ENCODE assay signal across 11 mouse cellular contexts in the genomic region with DNA sequence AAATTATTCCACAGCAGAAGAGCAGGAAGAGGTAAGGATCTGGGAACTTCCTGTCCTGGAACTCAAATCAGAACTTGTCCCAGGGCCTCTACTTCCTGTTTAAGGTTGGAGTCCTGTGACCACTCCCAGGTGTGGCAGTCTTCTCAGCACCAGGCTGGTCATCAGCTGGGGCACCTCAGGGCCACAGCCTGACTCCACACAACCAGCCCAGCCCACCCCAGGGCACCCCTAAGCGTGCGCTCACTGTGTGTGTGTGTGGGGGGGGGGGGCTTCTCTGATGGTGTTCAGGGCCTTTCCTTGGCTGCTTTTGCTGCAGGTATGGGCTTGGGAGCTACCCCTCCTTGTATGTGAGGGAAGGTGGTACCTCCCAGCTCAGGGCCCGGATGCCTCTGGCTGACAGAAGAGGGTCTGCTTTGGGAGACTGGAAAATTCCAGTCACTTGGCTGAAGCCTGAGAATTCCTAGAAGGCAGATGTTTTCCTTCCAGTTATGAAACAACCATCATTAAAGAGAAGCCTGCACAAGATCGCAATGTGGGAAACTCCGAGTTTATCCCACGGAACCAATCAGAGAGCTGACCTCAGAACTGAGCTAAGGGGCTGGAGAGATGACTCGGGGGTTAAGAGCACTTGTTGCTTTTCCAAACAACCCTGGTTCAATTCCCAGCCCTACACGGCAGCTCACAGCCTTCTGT. TPM values are rescaled to one million over a fixed set of nuclear protein-coding genes. Genes with fewer than 3 reads are reported as not detected.
DNase-seq lines count a peak whose midpoint lies in the region; ATAC-seq and TF ChIP-seq lines count a peak whose summit lies in the region.
"Had no signal": no experiment of that assay in that cellular context is flagged by ENCODE, and none has a peak within 500 bp of the region (broad histone marks: within the 10 kb centered on the region; RNA-seq: fewer than 3 reads in every experiment).

No protein-coding gene starts in this region.

- TF ChIP-seq CTCF in lung, adult 2 months (IDR thresholded peaks at IDR 0.05; ENCODE audit: insufficient read depth, low read length) = no peak

- no peak overlapping the region for H3K9ac ChIP-seq in liver, embryonic 15.5 days
- H3K9ac ChIP-seq in hindbrain, embryonic 11.5 days (ENCODE audit: low read depth, low read length) = no peak overlapping the region

- H3K27me3 ChIP-seq in liver, embryonic 15.5 days = no peaks in the 10 kb centered on the region
- H3K27me3 ChIP-seq in hindbrain, embryonic 11.5 days (ENCODE audit: control insufficient read depth, insufficient read depth, low read length) = no peaks in the 10 kb centered on the region

- no peak for ATAC-seq in liver, embryonic 15.5 days (ENCODE audit: insufficient read depth)
- no peak for ATAC-seq in hindbrain, embryonic 11.5 days (ENCODE audit: low FRiP score)
- ATAC-seq: CD4-positive, CD25-positive, alpha-beta regulatory T cell, adult 4 months had no signal

- no peak overlapping the region for H3K4me3 ChIP-seq in lung, adult 2 months (replicated peaks; ENCODE audit: extremely low read depth, low read depth, low read length)
- H3K4me3 ChIP-seq in liver, embryonic 15.5 days (replicated peaks) = no peak overlapping the region
- H3K4me3 ChIP-seq in hindbrain, embryonic 11.5 days (ENCODE audit: low read depth, low read length) = no peak overlapping the region
- H3K4me3 ChIP-seq: forebrain, embryonic 10.5 days had no signal

- 53% methylated on average over 8 of the region's 8 CpGs for WGBS in lung, adult 2 months
- 77% methylated on average over 8 of the region's 8 CpGs for WGBS in liver, embryonic 15.5 days (ENCODE audit: insufficient replicate concordance)
- WGBS in hindbrain, embryonic 11.5 days = 88% methylated on average over 8 of the region's 8 CpGs

- TF ChIP-seq POLR2A in lung, adult 2 months (IDR thresholded peaks at IDR 0.05; ENCODE audit: borderline replicate concordance, extremely low read depth, low read depth, low read length) = no peak

- no peak overlapping the region for H3K4me2 ChIP-seq in liver, embryonic 15.5 days
- no peak overlapping the region for H3K4me2 ChIP-seq in hindbrain, embryonic 11.5 days (replicated peaks; ENCODE audit: low read depth, low read length)

- DNase-seq in lung, adult 18-20 months = peak; percentile 34 to 58
- no peak for DNase-seq in lung, adult 2 months
- DNase-seq in heart, postnatal 4 days = peak; percentile 48
- no peak for DNase-seq in right cerebral cortex, postnatal 10 days (ENCODE audit: low spot score in 2 of 2)
- DNase-seq in gastrocnemius, postnatal 4 days (ENCODE audit: low spot score in 2 of 2) = no peak
- DNase-seq in layer of hippocampus, adult 11-12 months (ENCODE audit: low spot score) = no peak
- no peak for DNase-seq in hindbrain, embryonic 11.5 days (ENCODE audit: low spot score)
- DNase-seq: right cerebral cortex, postnatal 4 days had no signal

- H3K9me3 ChIP-seq in liver, embryonic 15.5 days (replicated peaks) = no peaks in the 10 kb centered on the region
- no peaks in the 10 kb centered on the region for H3K9me3 ChIP-seq in hindbrain, embryonic 11.5 days (ENCODE audit: control insufficient read depth, low read length)
- H3K9me3 ChIP-seq: forebrain, embryonic 10.5 days had no signal

- 0 out of 2 replicates have a peak overlapping the region, but pooled peaks have one; percentile 34 for H3K27ac ChIP-seq in liver, embryonic 15.5 days (replicated peaks)
- no peak overlapping the region for H3K27ac ChIP-seq in hindbrain, embryonic 11.5 days (ENCODE audit: low read depth, low read length)
- H3K27ac ChIP-seq: forebrain, embryonic 10.5 days had no signal

- no peaks in the 10 kb centered on the region for H3K36me3 ChIP-seq in liver, embryonic 15.5 days (replicated peaks)
- no peaks in the 10 kb centered on the region for H3K36me3 ChIP-seq in hindbrain, embryonic 11.5 days (ENCODE audit: control insufficient read depth, insufficient read depth, low read length)
- H3K36me3 ChIP-seq: forebrain, embryonic 10.5 days had no signal

- peaks cover 9% of the 10 kb centered on the region for H3K4me1 ChIP-seq in lung, adult 2 months (ENCODE audit: control insufficient read depth, insufficient read depth, low read length)
- peaks cover 28% of the 10 kb centered on the region for H3K4me1 ChIP-seq in liver, embryonic 15.5 days (replicated peaks)
- peaks cover 2% of the 10 kb centered on the region; the same call in 1 of the 2 replicates for H3K4me1 ChIP-seq in hindbrain, embryonic 11.5 days (replicated peaks; ENCODE audit: control insufficient read depth, insufficient read depth, low read length)

RNA-seq across cellular contexts. Expression of gene Ifitm1, which starts 4.6 kb away (rescaled TPM):
- polyA plus RNA-seq in lung, adult 2 months (2012; rRNA removed) = 227 and 261 TPM in 2 replicates
- total RNA-seq in heart, postnatal 4 days (2021) = 1 to 10 TPM; 2.6 to 3.0 TPM
- 21.3 TPM in 2 replicates for polyA plus RNA-seq in liver, embryonic 15.5 days (2015; fragmentation: Nextera tagmentation; extraction: Ambion mirVana)
- 1 to 10 TPM; 4.9 to 8.2 TPM for total RNA-seq in gastrocnemius, postnatal 4 days (2021)
- polyA plus RNA-seq in hindbrain, embryonic 11.5 days (2014; fragmentation: Nextera tagmentation; extraction: Ambion mirVana) = 6.9 and 7.8 TPM in 2 replicates
- polyA plus RNA-seq: CD4-positive, CD25-positive, alpha-beta regulatory T cell, adult 4 months had no signal

RNA-seq across cellular contexts. Expression of gene Ifitm2, which starts 15.8 kb away (rescaled TPM):
- 1,180 and 1,190 TPM in 2 replicates for polyA plus RNA-seq in lung, adult 2 months (2012; rRNA removed)
- 100 to 1,000 TPM; 178 to 182 TPM for total RNA-seq in heart, postnatal 4 days (2021)
- 384 and 401 TPM in 2 replicates for polyA plus RNA-seq in liver, embryonic 15.5 days (2015; fragmentation: Nextera tagmentation; extraction: Ambion mirVana)
- total RNA-seq in gastrocnemius, postnatal 4 days (2021) = 100 to 1,000 TPM; 238 to 274 TPM
- 290 and 308 TPM in 2 replicates for polyA plus RNA-seq in hindbrain, embryonic 11.5 days (2014; fragmentation: Nextera tagmentation; extraction: Ambion mirVana)

RNA-seq across cellular contexts. Expression of gene Gm45717, which starts 15.9 kb away (rescaled TPM):
- 0.63 TPM in 1 of 2 replicates, not detected in the other for polyA plus RNA-seq in lung, adult 2 months (2012; rRNA removed)
- total RNA-seq in heart, postnatal 4 days (2021) = not detected
- not detected in 2 replicates for polyA plus RNA-seq in liver, embryonic 15.5 days (2015; fragmentation: Nextera tagmentation; extraction: Ambion mirVana)
- not detected for total RNA-seq in gastrocnemius, postnatal 4 days (2021)
- not detected in 2 replicates for polyA plus RNA-seq in hindbrain, embryonic 11.5 days (2014; fragmentation: Nextera tagmentation; extraction: Ambion mirVana)

RNA-seq across cellular contexts. Expression of gene Ifitm5, which starts 21.5 kb away (rescaled TPM):
- 3.2 and 5.2 TPM in 2 replicates for polyA plus RNA-seq in lung, adult 2 months (2012; rRNA removed)
- total RNA-seq in heart, postnatal 4 days (2021) = 1 to 10 TPM in 1 of 2 experiments, under 1 TPM in 1; 0.72 to 1.4 TPM
- 0.39 and 0.68 TPM in 2 replicates for polyA plus RNA-seq in liver, embryonic 15.5 days (2015; fragmentation: Nextera tagmentation; extraction: Ambion mirVana)
- 1 to 10 TPM; 2.0 to 2.4 TPM for total RNA-seq in gastrocnemius, postnatal 4 days (2021)
- 0.27 and 0.54 TPM in 2 replicates for polyA plus RNA-seq in hindbrain, embryonic 11.5 days (2014; fragmentation: Nextera tagmentation; extraction: Ambion mirVana)
- polyA plus RNA-seq: CD4-positive, CD25-positive, alpha-beta regulatory T cell, adult 4 months had no signal

RNA-seq across cellular contexts. Expression of gene Pgghg, which starts 30.4 kb away (rescaled TPM):
- 38.1 and 39.3 TPM in 2 replicates for polyA plus RNA-seq in lung, adult 2 months (2012; rRNA removed)
- total RNA-seq in heart, postnatal 4 days (2021) = 1 to 10 TPM; 8.4 to 8.7 TPM
- polyA plus RNA-seq in liver, embryonic 15.5 days (2015; fragmentation: Nextera tagmentation; extraction: Ambion mirVana) = 6.0 and 6.6 TPM in 2 replicates
- 10 to 100 TPM; 15.8 to 16.6 TPM for total RNA-seq in gastrocnemius, postnatal 4 days (2021)
- polyA plus RNA-seq in hindbrain, embryonic 11.5 days (2014; fragmentation: Nextera tagmentation; extraction: Ambion mirVana) = 9.7 and 10.6 TPM in 2 replicates

Comparison
In these comparisons a context has a peak if more than half of its experiments do, and no peak if none do; other contexts are left out.
1. DNase-seq: peak in lung, adult 18-20 months (2 of 2) and heart, postnatal 4 days (single experiment); none in lung, adult 2 months (single experiment), right cerebral cortex, postnatal 10 days (0 of 2), gastrocnemius, postnatal 4 days (0 of 2), layer of hippocampus, adult 11-12 months (single experiment) and hindbrain, embryonic 11.5 days (single experiment).
2. RNA of gene Ifitm1, which starts 4.6 kb away (polyA plus RNA-seq): 227 to 261 TPM in lung, adult 2 months; 21.3 TPM in liver, embryonic 15.5 days and 6.9 to 7.8 TPM in hindbrain, embryonic 11.5 days; every median in the first group is over 10 times any median in the second.